In genomic region chr7:119394050-119394732, GRCm38 (mm10) we compare ENCODE assay signal across 26 mouse cellular contexts.
A peak's percentile ranks its signal among the peaks of the same experiment; 100 is the strongest.
DNase-seq lines count a peak whose midpoint lies in the region; ATAC-seq and TF ChIP-seq lines count a peak whose summit lies in the region.
"Had no signal": no experiment of that assay in that cellular context is flagged by ENCODE, and none has a peak within 500 bp of the region (broad histone marks: within the 10 kb centered on the region; RNA-seq: fewer than 3 reads in every experiment).

No protein-coding gene starts in this region.

- no peaks in the 10 kb centered on the region for H3K27me3 ChIP-seq in hindbrain, embryonic 13.5 days
- no peaks in the 10 kb centered on the region for H3K27me3 ChIP-seq in hindbrain, embryonic 10.5 days (ENCODE audit: insufficient read depth, poor library complexity, severe bottlenecking)
- H3K27me3 ChIP-seq in midbrain, postnatal 0 days (ENCODE audit: insufficient read depth, low read length): no peaks in the 10 kb centered on the region
- H3K27me3 ChIP-seq in midbrain, embryonic 16.5 days (ENCODE audit: control insufficient read depth, insufficient read depth, low read depth, low read length): no peaks in the 10 kb centered on the region
- H3K27me3 ChIP-seq: limb, embryonic 12.5 days; liver, embryonic 15.5 days; Patski had no signal

- 69% methylated on average over 13 of the region's 13 CpGs for WGBS in hindbrain, embryonic 13.5 days
- 90% methylated on average over 13 of the region's 13 CpGs for WGBS in hindbrain, embryonic 10.5 days
- 63% methylated on average over 13 of the region's 13 CpGs for WGBS in midbrain, postnatal 0 days
- 67% methylated on average over 13 of the region's 13 CpGs for WGBS in midbrain, embryonic 16.5 days

- H3K4me1 ChIP-seq in hindbrain, embryonic 13.5 days (replicated peaks): no peaks in the 10 kb centered on the region
- no peaks in the 10 kb centered on the region for H3K4me1 ChIP-seq in hindbrain, embryonic 10.5 days (replicated peaks)
- H3K4me1 ChIP-seq in midbrain, postnatal 0 days (ENCODE audit: insufficient read depth, low read length): no peaks in the 10 kb centered on the region
- no peaks in the 10 kb centered on the region; the same call in 1 of the 2 replicates for H3K4me1 ChIP-seq in midbrain, embryonic 16.5 days (ENCODE audit: control insufficient read depth, insufficient read depth, low read length)
- H3K4me1 ChIP-seq: limb, embryonic 12.5 days; liver, embryonic 15.5 days; midbrain, embryonic 10.5 days had no signal

- H3K4me3 ChIP-seq in hindbrain, embryonic 13.5 days: no peak overlapping the region
- no peak overlapping the region for H3K4me3 ChIP-seq in hindbrain, embryonic 10.5 days
- H3K4me3 ChIP-seq in midbrain, postnatal 0 days (ENCODE audit: low read depth, low read length): no peak overlapping the region
- H3K4me3 ChIP-seq in midbrain, embryonic 16.5 days (ENCODE audit: low read depth, low read length): no peak overlapping the region
- H3K4me3 ChIP-seq: erythroblast, embryonic 14.5 days; gastrocnemius, adult 2 months; limb, embryonic 12.5 days; liver, embryonic 15.5 days; midbrain, embryonic 10.5 days had no signal

- no peak for TF ChIP-seq CTCF in midbrain, postnatal 0 days (IDR thresholded peaks at IDR 0.05)

- no peaks in the 10 kb centered on the region for H3K9me3 ChIP-seq in hindbrain, embryonic 13.5 days
- no peaks in the 10 kb centered on the region for H3K9me3 ChIP-seq in hindbrain, embryonic 10.5 days
- no peaks in the 10 kb centered on the region for H3K9me3 ChIP-seq in midbrain, postnatal 0 days (ENCODE audit: low read length)
- no peaks in the 10 kb centered on the region for H3K9me3 ChIP-seq in midbrain, embryonic 16.5 days (replicated peaks; ENCODE audit: control insufficient read depth, low read length, poor library complexity, severe bottlenecking)
- H3K9me3 ChIP-seq: limb, embryonic 12.5 days; liver, embryonic 15.5 days; midbrain, embryonic 10.5 days had no signal

- no peak overlapping the region for H3K4me2 ChIP-seq in hindbrain, embryonic 13.5 days
- H3K4me2 ChIP-seq in midbrain, postnatal 0 days (ENCODE audit: low read depth, low read length, poor library complexity, severe bottlenecking): no peak overlapping the region
- H3K4me2 ChIP-seq in midbrain, embryonic 16.5 days (ENCODE audit: low read length): no peak overlapping the region
- H3K4me2 ChIP-seq: heart, embryonic 11.5 days; limb, embryonic 12.5 days; liver, embryonic 15.5 days; lung, embryonic 14.5 days had no signal

- H3K27ac ChIP-seq in hindbrain, embryonic 13.5 days: peak overlapping the region; percentile 31; the same call in 1 of the 2 replicates
- no peak overlapping the region for H3K27ac ChIP-seq in hindbrain, embryonic 10.5 days
- H3K27ac ChIP-seq in midbrain, postnatal 0 days (ENCODE audit: low read depth, low read length): no peak overlapping the region
- no peak overlapping the region for H3K27ac ChIP-seq in midbrain, embryonic 16.5 days (ENCODE audit: low read length)
- H3K27ac ChIP-seq: gastrocnemius, adult 2 months; limb, embryonic 12.5 days; liver, embryonic 15.5 days; midbrain, embryonic 10.5 days had no signal

- no peaks in the 10 kb centered on the region for H3K36me3 ChIP-seq in hindbrain, embryonic 13.5 days
- no peaks in the 10 kb centered on the region for H3K36me3 ChIP-seq in hindbrain, embryonic 10.5 days
- H3K36me3 ChIP-seq in midbrain, postnatal 0 days (ENCODE audit: insufficient read depth, low read length): no peaks in the 10 kb centered on the region
- no peaks in the 10 kb centered on the region for H3K36me3 ChIP-seq in midbrain, embryonic 16.5 days (ENCODE audit: control insufficient read depth, insufficient read depth, low read length)
- H3K36me3 ChIP-seq: G1E; limb, embryonic 12.5 days; liver, embryonic 15.5 days; midbrain, embryonic 10.5 days had no signal

- DNase-seq in hindbrain, embryonic 10.5 days (ENCODE audit: low spot score): no peak
- peak; percentile 9 for DNase-seq in kidney, adult 18-20 months
- DNase-seq in kidney, postnatal 4 days: no peak
- DNase-seq in midbrain, postnatal 0 days (ENCODE audit: low spot score): peak; percentile 2
- DNase-seq in thymus, postnatal 36 days: no peak
- DNase-seq in MN1 (ENCODE audit: low spot score): no peak
- DNase-seq: adrenal gland, postnatal 14 days; cerebellum, adult 11-12 months; cerebellum, adult 9-11 months; gastrocnemius, adult 2 months; gastrocnemius, postnatal 36 days; heart, adult 18-20 months; heart, postnatal 36 days; lung, embryonic 14.5 days; thymus, adult 2 months had no signal

- ATAC-seq in hindbrain, embryonic 13.5 days (ENCODE audit: low FRiP score): no peak
- no peak for ATAC-seq in midbrain, postnatal 0 days (ENCODE audit: low FRiP score)
- ATAC-seq in midbrain, embryonic 16.5 days: no peak
- ATAC-seq: forebrain, embryonic 16.5 days; inflammation-experienced regulatory T-cells, adult 6 months; Patski had no signal

- no peak overlapping the region for H3K9ac ChIP-seq in hindbrain, embryonic 13.5 days
- H3K9ac ChIP-seq in midbrain, postnatal 0 days (replicated peaks; ENCODE audit: low read length, poor library complexity, severe bottlenecking): no peak overlapping the region
- no peak overlapping the region for H3K9ac ChIP-seq in midbrain, embryonic 16.5 days (ENCODE audit: low read depth, low read length)
- H3K9ac ChIP-seq: limb, embryonic 12.5 days; liver, embryonic 15.5 days; lung, embryonic 14.5 days had no signal

Comparison
In these comparisons a context has a peak if more than half of its experiments do, and no peak if none do; other contexts are left out.
1. DNase-seq: peak in kidney, adult 18-20 months (single experiment) and midbrain, postnatal 0 days (single experiment); none in hindbrain, embryonic 10.5 days (single experiment), kidney, postnatal 4 days (0 of 2), thymus, postnatal 36 days (0 of 2) and MN1 (single experiment).